Mouse (Mus musculus): ENCODE results near the gene Manea. TPM values are rescaled to one million over a fixed set of nuclear protein-coding genes. Genes with fewer than 3 reads are reported as not detected.

Gene Manea
- polyA plus RNA-seq (2012; ENCODE audit: low replicate concordance), result 59.1 and 95.6 TPM in 2 replicates

GRCm38 (mm10) chr4:26346443-26347106 lies at the start of gene Manea:
Gene Manea (minus strand): TSS chr4:26346891.

All from hematopoietic multipotent progenitor cell, adult 10-12 weeks (in vitro differentiated cells).